Mouse (Mus musculus) C2C12 (cell line): ENCODE measurements around the gene Magi1. TPM values are rescaled to one million over a fixed set of nuclear protein-coding genes. Genes with fewer than 3 reads are reported as not detected.

Experiments
- H3K27me3 ChIP-seq: one replicate; pipeline ENCODE4 v1.6.1; 2011; ENCODE audit not compliant: control insufficient read depth, insufficient read depth, insufficient read length
- H3K36me3 ChIP-seq: one replicate; pipeline ENCODE4 v1.6.1; 2011; ENCODE audit not compliant: control insufficient read depth, insufficient read depth
- H3K4me3 ChIP-seq: one replicate; pipeline ENCODE4 v1.5.1; 2011; ENCODE audit warnings: mild to moderate bottlenecking, control low read depth; ENCODE audit not compliant: poor library complexity, insufficient read depth, severe bottlenecking
- H3K79me2 ChIP-seq: one replicate; pipeline ENCODE4 v1.6.1; 2011; ENCODE audit not compliant: control insufficient read depth, insufficient read depth
- H3K79me3 ChIP-seq: one replicate; pipeline ENCODE4 v1.6.1; 2011; ENCODE audit warnings: low read depth, control low read depth
- H3ac ChIP-seq: one replicate; pipeline ENCODE3; 2011; ENCODE audit warnings: low read depth; ENCODE audit not compliant: control insufficient read depth, insufficient read length
- CEBPB ChIP-seq: IDR thresholded peaks from one replicate; pipeline ENCODE4 v1.6.1; 2011; ENCODE audit warnings: low read depth, mild to moderate bottlenecking, control low read depth, moderate library complexity
- CTCF ChIP-seq: IDR thresholded peaks from one replicate; pipeline ENCODE4 v1.5.1; 2011; ENCODE audit not compliant: control insufficient read depth, insufficient read depth, insufficient read length
- FOSL1 ChIP-seq: IDR thresholded peaks from one replicate; pipeline ENCODE4 v1.8.0; 2011; ENCODE audit warnings: mild to moderate bottlenecking, low read length; ENCODE audit not compliant: poor library complexity, insufficient read depth, severe bottlenecking
- MAX ChIP-seq: IDR thresholded peaks from one replicate; pipeline ENCODE4 v1.6.1; 2011; ENCODE audit warnings: mild to moderate bottlenecking, control low read depth
- MYOD1 ChIP-seq: IDR thresholded peaks from one replicate; pipeline ENCODE4 v1.6.1; 2011; ENCODE audit warnings: low read depth; ENCODE audit not compliant: control insufficient read depth, insufficient read length
- MYOG ChIP-seq: IDR thresholded peaks from one replicate; pipeline ENCODE4 v1.6.1; 2011; ENCODE audit not compliant: control insufficient read depth, insufficient read length; ENCODE audit errors: extremely low read depth
- USF1 ChIP-seq: IDR thresholded peaks from one replicate; pipeline ENCODE4 v1.6.1; 2011; ENCODE audit warnings: low read depth, mild to moderate bottlenecking, control low read depth, moderate library complexity
- polyA plus RNA-seq: library from polyadenylated mRNA; unstranded; fragments of >200 nt; fragmentation: generic; extraction: Trizol; gene quantifications from one replicate; pipeline ENCODE4 v1.2.1, GENCODE M21; 2012; ENCODE audit warnings: missing spikeins

Magi1 gene
- polyA plus RNA-seq, 1 experiment: 3.8 TPM

- TF ChIP-seq CEBPB (no peak), MYOD1 (no peak), FOSL1 (no peak), CTCF (no peak), USF1 (no peak), MYOG (no peak), MAX (no peak)
- Histone ChIP-seq H3K79me2 (peaks cover 46% of the 10 kb centered on the region), H3K79me3 (peaks cover 1% of the 10 kb centered on the region), H3K4me3 (no peak overlapping the region), H3K36me3 (no peaks in the 10 kb centered on the region), H3ac (no peak overlapping the region), H3K27me3 (no peaks in the 10 kb centered on the region)
These were observed 180.1 kb downstream of the Magi1 start for GRCm38 (mm10) chr6:94103581-94103980.

DNA sequence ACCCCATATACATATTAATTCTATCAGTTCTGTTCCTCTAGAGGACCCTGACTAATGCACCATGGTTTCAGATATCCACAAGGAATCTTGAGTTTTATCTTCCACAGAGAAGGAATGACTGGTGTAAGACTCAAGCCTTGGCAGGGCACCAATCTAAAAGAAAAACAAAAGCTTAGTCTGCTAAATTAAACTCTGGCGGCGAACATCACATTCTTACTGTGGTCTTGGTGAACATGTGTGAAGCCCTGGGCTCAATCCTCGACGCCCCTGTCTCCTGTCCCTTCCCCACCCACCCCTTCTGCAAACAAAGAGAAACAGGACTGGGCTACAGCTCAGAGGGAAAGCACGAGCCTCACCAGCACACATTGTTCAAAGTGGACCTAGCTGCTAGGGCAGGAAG lies 182.5 kb downstream of the Magi1 start:
- peaks cover 46% of the 10 kb centered on the region for H3K79me2 ChIP-seq
- no peaks in the 10 kb centered on the region for H3K36me3 ChIP-seq
- no peak overlapping the region for H3ac ChIP-seq
- peaks cover 3% of the 10 kb centered on the region for H3K79me3 ChIP-seq
- no peak overlapping the region for H3K4me3 ChIP-seq
- peak; percentile 56 for TF ChIP-seq MAX
- no peak for TF ChIP-seq MYOD1
- H3K27me3 ChIP-seq: no peaks in the 10 kb centered on the region

GRCm38 (mm10) chr6:94094924-94095685 lies 188.6 kb downstream of the Magi1 start:
- TF ChIP-seq CTCF: no peak
- TF ChIP-seq MYOD1: no peak
- no peak for TF ChIP-seq CEBPB
- no peak for TF ChIP-seq USF1
- no peak for TF ChIP-seq MYOG
- Histone ChIP-seq H3K27me3 (no peaks in the 10 kb centered on the region), H3K4me3 (no peak overlapping the region), H3K79me2 (peaks cover 15% of the 10 kb centered on the region), H3ac (no peak overlapping the region), H3K79me3 (peaks cover 2% of the 10 kb centered on the region), H3K36me3 (no peaks in the 10 kb centered on the region)

GRCm38 (mm10) chr6:94092969-94093597 lies 190.6 kb downstream of the Magi1 start:
- Histone ChIP-seq H3ac (no peak overlapping the region), H3K79me2 (peaks cover 5% of the 10 kb centered on the region), H3K36me3 (no peaks in the 10 kb centered on the region), H3K4me3 (no peak overlapping the region), H3K27me3 (no peaks in the 10 kb centered on the region), H3K79me3 (no peaks in the 10 kb centered on the region)
- TF ChIP-seq USF1 (no peak), CTCF (no peak)

- H3K79me3 ChIP-seq: no peaks in the 10 kb centered on the region
- H3ac ChIP-seq: no peak overlapping the region
- no peaks in the 10 kb centered on the region for H3K27me3 ChIP-seq
- peak; percentile 27 for TF ChIP-seq MYOD1
- no peak for TF ChIP-seq MAX
- TF ChIP-seq CEBPB: no peak
- TF ChIP-seq FOSL1: no peak
- TF ChIP-seq USF1: no peak
- TF ChIP-seq MYOG: no peak
- H3K36me3 ChIP-seq: no peaks in the 10 kb centered on the region
- no peak overlapping the region for H3K4me3 ChIP-seq
- H3K79me2 ChIP-seq: peaks cover 5% of the 10 kb centered on the region
These were observed 191.2 kb downstream of the Magi1 start for GRCm38 (mm10) chr6:94092500-94092899.

DNA sequence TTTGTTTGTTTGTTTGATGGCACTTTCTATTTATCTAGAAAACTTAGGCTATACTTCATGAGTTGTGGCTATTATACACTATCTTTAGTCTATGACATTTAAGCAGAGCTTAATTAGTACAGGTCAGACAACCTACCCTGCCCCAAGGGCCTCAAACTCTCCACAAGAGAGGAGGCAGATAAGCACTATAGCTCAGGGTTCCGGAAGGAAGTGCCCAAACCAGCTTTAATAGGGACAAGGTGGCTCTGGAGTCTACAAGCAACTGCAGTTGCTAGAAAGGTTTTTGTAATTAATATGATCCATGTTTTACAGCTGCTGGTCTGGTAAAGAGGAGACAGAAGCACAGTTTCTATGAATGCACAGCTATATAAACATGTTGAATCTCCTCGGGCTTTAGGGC lies 196.9 kb downstream of the Magi1 start:
- TF ChIP-seq CEBPB: no peak
- no peak for TF ChIP-seq MYOD1
- no peak for TF ChIP-seq FOSL1
- TF ChIP-seq MYOG: no peak
- no peak for TF ChIP-seq USF1
- no peak for TF ChIP-seq CTCF
- TF ChIP-seq MAX: no peak
- Histone ChIP-seq H3K27me3 (no peaks in the 10 kb centered on the region), H3K79me2 (peaks cover 20% of the 10 kb centered on the region), H3ac (no peak overlapping the region), H3K36me3 (no peaks in the 10 kb centered on the region), H3K4me3 (no peak overlapping the region), H3K79me3 (no peaks in the 10 kb centered on the region)
